Mouse (Mus musculus): ENCODE measurements around the gene Ccdc180. TPM values are rescaled to one million over a fixed set of nuclear protein-coding genes. Genes with fewer than 3 reads are reported as not detected.

Ccdc180 gene
- total and polyA plus RNA-seq, 3 experiments = 0.20 TPM; not detected in 2

- H3K36me3 ChIP-seq (replicated peaks in 1 of 2; ENCODE audit: control insufficient read depth in 1 of 2, insufficient read depth in 1 of 2, low read length in 1 of 2) = no peaks in the 10 kb centered on the region
- H3K27ac ChIP-seq (ENCODE audit: insufficient read depth, low read depth) = no peak overlapping the region
- no peak overlapping the region for H3K9ac ChIP-seq (ENCODE audit: insufficient read depth, low read depth)
- dilution Hi-C loops (cut with MboI; ENCODE audit: extremely low pct_ligation_motif_present, extremely low pct_unique_long_range_greater_than_20kb, low sequenced_read_pairs) = no loop called here
- H3K9me3 ChIP-seq (replicated peaks; ENCODE audit: low read length) = no peaks in the 10 kb centered on the region
- no peak for TF ChIP-seq TCF12 (IDR thresholded peaks at IDR 0.05; ENCODE audit: low read depth, low read length)
- TF ChIP-seq BHLHE40 (IDR thresholded peaks at IDR 0.05; ENCODE audit: low read depth, low read length) = no peak
- TF ChIP-seq EP300 (IDR thresholded peaks at IDR 0.05; ENCODE audit: low read length) = no peak
- TF ChIP-seq RAD21 (IDR thresholded peaks at IDR 0.05; ENCODE audit: low read depth, low read length) = no peak
- no peak for TF ChIP-seq RCOR1 (conservative IDR thresholded peaks at IDR 0.05; ENCODE audit: low read depth, low read length)
- no peak for TF ChIP-seq MAFK (IDR thresholded peaks at IDR 0.05; ENCODE audit: insufficient replicate concordance, low read length)
- TF ChIP-seq SIN3A (IDR thresholded peaks at IDR 0.05; ENCODE audit: low read length) = no peak
- no peak for TF ChIP-seq MYC (IDR thresholded peaks at IDR 0.05; ENCODE audit: low read depth, low read length)
- no peak for TF ChIP-seq JUND (conservative IDR thresholded peaks at IDR 0.05; ENCODE audit: low read depth, low read length)
- no peak for TF ChIP-seq PAX5 (IDR thresholded peaks at IDR 0.05; ENCODE audit: low read length)
- TF ChIP-seq MXI1 (IDR thresholded peaks at IDR 0.05; ENCODE audit: low read depth, low read length) = no peak
- TF ChIP-seq HCFC1 (IDR thresholded peaks at IDR 0.05; ENCODE audit: low read depth, low read length) = no peak
- no peak for TF ChIP-seq ZKSCAN1 (IDR thresholded peaks at IDR 0.05; ENCODE audit: borderline replicate concordance, low read depth, low read length)
- no peak for TF ChIP-seq CHD1 (IDR thresholded peaks at IDR 0.05; ENCODE audit: low read depth, low read length)
- no peak for TF ChIP-seq POLR2A (IDR thresholded peaks at IDR 0.05; ENCODE audit: low read depth, low read length)
- H3K79me2 ChIP-seq (replicated peaks; ENCODE audit: control insufficient read depth, extremely low read depth, insufficient read depth, poor library complexity, severe bottlenecking) = no peaks in the 10 kb centered on the region
- DNase-seq (ENCODE audit: extremely low read depth) = no peak
- H3K4me2 ChIP-seq (ENCODE audit: insufficient read depth, low read depth, poor library complexity, severe bottlenecking) = no peak overlapping the region
- H3K4me3 ChIP-seq (replicated peaks in 1 of 3; ENCODE audit: low read depth in 2 of 3, low read length in 2 of 3, poor library complexity in 1 of 3) = no peak overlapping the region
- in situ Hi-C loops (cut with MboI; ENCODE audit: low pct_ligation_motif_present, low pct_unique_long_range_greater_than_20kb, low sequenced_read_pairs) = no loop called here
- peaks cover 0 to 9% of the 10 kb centered on the region in 2 experiments; a peak in 2 of 4 replicates for H3K4me1 ChIP-seq (ENCODE audit: control insufficient read depth in 1 of 2, insufficient read depth in 2 of 2)
- H3K27me3 ChIP-seq (replicated peaks) = peaks cover 9% of the 10 kb centered on the region
Observed at GRCm38 (mm10) chr4:45909256-45909655, 19.2 kb downstream of the Ccdc180 start.

- Histone ChIP-seq H3K27ac (ENCODE audit: insufficient read depth, low read depth) (no peak overlapping the region), H3K79me2 (replicated peaks; ENCODE audit: control insufficient read depth, extremely low read depth, insufficient read depth, poor library complexity, severe bottlenecking) (no peaks in the 10 kb centered on the region), H3K36me3 (replicated peaks in 1 of 2; ENCODE audit: control insufficient read depth in 1 of 2, insufficient read depth in 1 of 2, low read length in 1 of 2) (no peaks in the 10 kb centered on the region), H3K9ac (ENCODE audit: insufficient read depth, low read depth) (no peak overlapping the region), H3K4me2 (ENCODE audit: insufficient read depth, low read depth, poor library complexity, severe bottlenecking) (no peak overlapping the region), H3K4me1 (ENCODE audit: control insufficient read depth in 1 of 2, insufficient read depth in 2 of 2) (peaks cover 0 to 4% of the 10 kb centered on the region in 2 experiments; a peak in 1 of 4 replicates), H3K27me3 (replicated peaks) (peaks cover 13% of the 10 kb centered on the region), H3K9me3 (replicated peaks; ENCODE audit: low read length) (no peaks in the 10 kb centered on the region), H3K4me3 (replicated peaks in 1 of 3; ENCODE audit: low read depth in 2 of 3, low read length in 2 of 3, poor library complexity in 1 of 3) (no peak overlapping the region)
- DNase-seq (ENCODE audit: extremely low read depth) = no peak
- TF ChIP-seq RAD21 (IDR thresholded peaks at IDR 0.05; ENCODE audit: low read depth, low read length) (no peak; the same call in 1 of the 2 replicates), CTCF (conservative IDR thresholded peaks at IDR 0.05 in 1 of 2, IDR thresholded peaks at IDR 0.05 in 1 of 2; ENCODE audit: low read depth in 2 of 2, low read length in 2 of 2) (peak in 1 of 2 experiments; percentile 43; a peak in 2 of 4 replicates)
- dilution Hi-C loops (cut with MboI; ENCODE audit: extremely low pct_ligation_motif_present, extremely low pct_unique_long_range_greater_than_20kb, low sequenced_read_pairs) (no loop called here), in situ Hi-C loops (cut with MboI; ENCODE audit: low pct_ligation_motif_present, low pct_unique_long_range_greater_than_20kb, low sequenced_read_pairs) (no loop called here)
Observed at GRCm38 (mm10) chr4:45909924-45910323, 19.8 kb downstream of the Ccdc180 start.

Measured in CH12.LX (cell line).